Mouse (Mus musculus) hindbrain, embryonic 11.5 days (tissue): Measurements from ENCODE around the gene Spata31d1a. TPM values are rescaled to one million over a fixed set of nuclear protein-coding genes. Genes with fewer than 3 reads are reported as not detected.

Source experiments
- ATAC-seq: fragments of 200-750 bp; cut with Nextera tagmentation; 2 replicates; pipeline ENCODE4 v1.8.0; 2017; ENCODE audit warnings: mild to moderate bottlenecking, moderate TSS enrichment, moderate library complexity; ENCODE audit not compliant: low FRiP score
- DNase-seq: peaks from one replicate; pipeline ENCODE4 v3.0.0-alpha.2; 2015; ENCODE audit warnings: low spot score
- H3K27ac ChIP-seq: fragments of 300-500 bp; sonication (generic); 2 replicates; pipeline ENCODE4 v1.5.1; 2014; ENCODE audit warnings: mild to moderate bottlenecking, low read depth, low read length
- H3K27me3 ChIP-seq: fragments of 300-500 bp; sonication (generic); 2 replicates; pipeline ENCODE4 v1.6.1; 2014; ENCODE audit warnings: mild to moderate bottlenecking, low read length, moderate library complexity, mixed read lengths; ENCODE audit not compliant: control insufficient read depth, insufficient read depth
- H3K36me3 ChIP-seq: fragments of 300-500 bp; sonication (generic); 2 replicates; pipeline ENCODE4 v1.6.1; 2014; ENCODE audit warnings: mild to moderate bottlenecking, low read length, moderate library complexity, mixed read lengths; ENCODE audit not compliant: control insufficient read depth, insufficient read depth
- H3K4me1 ChIP-seq: fragments of 300-500 bp; sonication (generic); replicated peaks from 2 replicates; pipeline ENCODE4 v1.6.1; 2014; ENCODE audit warnings: low read length, mixed read lengths; ENCODE audit not compliant: control insufficient read depth, insufficient read depth
- H3K4me2 ChIP-seq: fragments of 300-500 bp; sonication (generic); replicated peaks from 2 replicates; pipeline ENCODE4 v1.6.1; 2014; ENCODE audit warnings: mild to moderate bottlenecking, low read depth, low read length
- H3K4me3 ChIP-seq: fragments of 300-500 bp; sonication (generic); 2 replicates; pipeline ENCODE4 v1.5.1; 2014; ENCODE audit warnings: low read depth, low read length
- H3K9ac ChIP-seq: fragments of 300-500 bp; sonication (generic); 2 replicates; pipeline ENCODE4 v1.6.1; 2014; ENCODE audit warnings: low read depth, low read length
- H3K9me3 ChIP-seq: fragments of 300-500 bp; sonication (generic); 2 replicates; pipeline ENCODE4 v1.6.1; 2016; ENCODE audit warnings: low read length; ENCODE audit not compliant: control insufficient read depth
- WGBS: fragments of 180-500 bp; shearing (Covaris S2); extraction: QIAGEN DNeasy Blood & Tissue Kit; methylation state at CpG from one replicate; pipeline ENCODE4 v1.1.7; 2014; 5-methylcytosine and 5-hydroxymethylcytosine counted together
- polyA plus RNA-seq: library from polyadenylated mRNA; unstranded; fragments of >200 nt; fragmentation: Nextera tagmentation; extraction: Ambion mirVana; gene quantifications from 2 replicates; pipeline ENCODE4 v1.2.1, GENCODE M21; 2014

Spata31d1a gene
- 0.03 TPM in 1 of 2 replicates, not detected in the other for polyA plus RNA-seq

DNA sequence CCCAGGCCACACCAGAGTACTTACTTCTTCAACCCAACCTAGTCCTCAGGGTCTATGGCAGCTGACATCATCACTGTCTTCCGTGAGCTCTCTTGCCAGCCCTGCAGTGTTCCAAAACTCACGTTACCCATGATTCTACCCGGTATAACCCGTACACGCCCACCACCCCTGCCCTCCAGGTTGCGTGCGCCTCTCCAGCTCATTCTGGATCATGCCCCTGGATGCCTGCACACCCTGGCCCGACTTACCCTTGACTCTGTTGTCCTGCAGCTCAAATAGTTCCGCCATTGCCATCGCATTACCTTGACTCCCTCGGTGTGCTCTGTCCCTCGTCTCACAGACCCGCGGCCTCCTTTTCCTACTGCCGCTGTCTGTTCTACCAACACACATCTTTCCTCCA is at the start of gene Spata31d1a:
Spata31d1a (minus strand) TSS at position 101 of the 400 bp plus-strand sequence.
- H3K9me3 ChIP-seq, result no peaks in the 10 kb centered on the region
- no peak within 1 kb of the TSS for H3K27ac ChIP-seq
- H3K4me2 ChIP-seq, result no peak within 1 kb of the TSS
- H3K36me3 ChIP-seq, result no peaks in the 10 kb centered on the region
- H3K9ac ChIP-seq, result no peak within 1 kb of the TSS
- no peaks in the 10 kb centered on the region for H3K4me1 ChIP-seq
- WGBS, result 94% methylated on average over 15 of the region's 15 CpGs
- no peak for DNase-seq
- no peaks in the 10 kb centered on the region for H3K27me3 ChIP-seq
- ATAC-seq, result no peak
- no peak within 1 kb of the TSS for H3K4me3 ChIP-seq

DNA sequence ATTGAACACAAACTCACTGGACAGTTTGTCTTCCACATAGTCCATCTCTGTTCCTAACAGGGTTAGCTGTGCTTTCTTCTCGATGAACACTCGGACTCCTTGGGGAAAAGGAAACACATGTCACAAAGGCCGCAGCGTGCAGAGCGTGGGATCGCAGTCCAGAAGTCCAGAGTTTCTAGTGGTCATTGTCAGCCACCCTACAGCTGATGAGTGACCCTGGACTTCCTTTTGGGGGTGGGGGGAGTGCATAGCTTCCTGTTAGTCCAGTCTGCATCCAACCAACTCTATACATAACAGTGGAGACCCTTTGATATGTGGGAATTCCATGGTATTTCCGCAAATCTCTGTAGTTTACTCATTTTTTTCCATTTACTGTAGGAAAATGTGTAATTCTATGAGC is 46.8 kb upstream of the Spata31d1a start:
- Histone ChIP-seq H3K9me3 (no peaks in the 10 kb centered on the region), H3K9ac (no peak overlapping the region), H3K36me3 (0 out of 2 replicates have a peak, but pooled peaks cover 8% of the 10 kb centered on the region), H3K27me3 (no peaks in the 10 kb centered on the region), H3K27ac (no peak overlapping the region), H3K4me3 (no peak overlapping the region), H3K4me2 (no peak overlapping the region), H3K4me1 (no peaks in the 10 kb centered on the region)
- WGBS, result 88% methylated on average over 7 of the region's 7 CpGs
- ATAC-seq (no peak), DNase-seq (no peak)

- WGBS, result 80% methylated on average over 12 of the region's 12 CpGs
These were observed 40.2 kb upstream of the Spata31d1a start for GRCm38 (mm10) chr13:59750310-59750709.

GRCm38 (mm10) chr13:59746711-59747110 is 36.6 kb upstream of the Spata31d1a start, which contains the start of gene 1700014D04Rik:
TSS of gene 1700014D04Rik (minus strand) at chr13:59746752.
- H3K36me3 ChIP-seq, result no peaks in the 10 kb centered on the region
- H3K4me1 ChIP-seq, result no peaks in the 10 kb centered on the region
- no peak within 1 kb of the TSS for H3K4me3 ChIP-seq
- 88% methylated on average over 9 of the region's 9 CpGs for WGBS
- DNase-seq, result no peak
- no peak within 1 kb of the TSS for H3K4me2 ChIP-seq
- H3K27me3 ChIP-seq, result no peaks in the 10 kb centered on the region
- ATAC-seq, result no peak
- no peak within 1 kb of the TSS for H3K9ac ChIP-seq
- no peak within 1 kb of the TSS for H3K27ac ChIP-seq
- no peaks in the 10 kb centered on the region for H3K9me3 ChIP-seq

More at GRCm38 (mm10) chr13:59750310-59750709, 40.2 kb upstream of the Spata31d1a start:
- H3K27ac ChIP-seq, result no peak overlapping the region
- no peak for DNase-seq
- no peak overlapping the region for H3K4me3 ChIP-seq
- 0 out of 2 replicates have a peak, but pooled peaks cover 3% of the 10 kb centered on the region for H3K36me3 ChIP-seq
- ATAC-seq, result no peak
- no peak overlapping the region for H3K9ac ChIP-seq
- H3K9me3 ChIP-seq, result no peaks in the 10 kb centered on the region
- H3K4me2 ChIP-seq, result no peak overlapping the region
- H3K27me3 ChIP-seq, result no peaks in the 10 kb centered on the region
- H3K4me1 ChIP-seq, result no peaks in the 10 kb centered on the region

DNA sequence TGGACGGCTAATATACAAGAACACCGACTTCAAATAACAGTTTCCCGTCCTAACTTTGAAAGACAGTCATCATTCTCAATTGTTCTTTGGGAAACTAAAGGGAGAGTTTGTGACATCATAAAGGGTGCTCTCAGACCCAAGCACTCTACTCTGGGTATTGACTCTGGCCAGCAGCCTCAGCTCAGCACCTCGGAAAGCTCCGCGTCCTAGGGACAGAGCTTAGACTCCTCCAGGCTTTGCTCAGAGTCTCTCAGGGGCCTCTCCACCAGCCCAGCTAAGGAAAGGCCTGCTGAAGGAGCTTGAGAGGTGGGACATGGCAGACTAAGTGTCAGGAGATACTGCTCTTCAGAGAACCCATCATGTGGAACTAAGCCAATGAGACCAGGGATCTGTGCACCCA is 36.0 kb upstream of the Spata31d1a start:
- no peak for DNase-seq
- H3K4me2 ChIP-seq, result no peak overlapping the region
- H3K4me1 ChIP-seq, result no peaks in the 10 kb centered on the region
- H3K4me3 ChIP-seq, result no peak overlapping the region
- no peak overlapping the region for H3K9ac ChIP-seq
- no peaks in the 10 kb centered on the region for H3K27me3 ChIP-seq
- H3K36me3 ChIP-seq, result no peaks in the 10 kb centered on the region
- H3K9me3 ChIP-seq, result no peaks in the 10 kb centered on the region
- no peak overlapping the region for H3K27ac ChIP-seq
- ATAC-seq, result no peak
- 72% methylated on average over 5 of the region's 6 CpGs for WGBS

GRCm38 (mm10) chr13:59745462-59745861 is 35.3 kb upstream of the Spata31d1a start:
- Histone ChIP-seq H3K9me3 (no peaks in the 10 kb centered on the region), H3K27ac (no peak overlapping the region), H3K36me3 (no peaks in the 10 kb centered on the region), H3K9ac (no peak overlapping the region), H3K27me3 (no peaks in the 10 kb centered on the region), H3K4me3 (no peak overlapping the region), H3K4me2 (no peak overlapping the region), H3K4me1 (no peaks in the 10 kb centered on the region)
- ATAC-seq (no peak), DNase-seq (no peak)
- 87% methylated on average over 6 of the region's 6 CpGs for WGBS

- Histone ChIP-seq H3K36me3 (no peaks in the 10 kb centered on the region), H3K9me3 (no peaks in the 10 kb centered on the region), H3K4me3 (no peak overlapping the region), H3K4me2 (no peak overlapping the region), H3K27me3 (no peaks in the 10 kb centered on the region), H3K9ac (no peak overlapping the region), H3K27ac (no peak overlapping the region), H3K4me1 (no peaks in the 10 kb centered on the region)
- DNase-seq (no peak), ATAC-seq (no peak)
- 83% methylated on average over 10 of the region's 10 CpGs for WGBS
These were observed 31.6 kb upstream of the Spata31d1a start for GRCm38 (mm10) chr13:59741697-59742096.

DNA sequence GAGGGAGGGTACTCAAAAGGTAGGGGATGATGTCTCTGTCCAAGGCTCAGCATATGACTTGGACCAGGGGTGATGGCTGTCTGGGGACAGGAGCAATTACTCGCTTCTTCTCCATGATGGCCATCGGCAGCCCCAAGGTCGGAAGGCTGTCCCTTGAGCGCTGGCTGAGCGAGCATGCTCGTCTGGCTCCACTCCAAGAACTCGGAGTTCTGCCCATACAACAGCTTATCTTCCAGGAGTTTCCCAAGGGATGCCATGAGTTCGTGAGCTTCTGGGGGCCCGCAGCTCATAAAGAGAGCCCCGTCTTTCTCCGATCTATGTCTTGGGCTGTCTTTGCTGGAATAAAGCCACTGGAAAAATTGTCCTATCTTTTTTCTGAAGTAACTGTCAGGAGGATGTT is 31.0 kb upstream of the Spata31d1a start:
- 94% methylated on average over 11 of the region's 11 CpGs for WGBS
- DNase-seq (no peak), ATAC-seq (no peak)
- Histone ChIP-seq H3K4me2 (no peak overlapping the region), H3K36me3 (no peaks in the 10 kb centered on the region), H3K9me3 (no peaks in the 10 kb centered on the region), H3K27me3 (no peaks in the 10 kb centered on the region), H3K27ac (no peak overlapping the region), H3K4me1 (no peaks in the 10 kb centered on the region), H3K9ac (no peak overlapping the region), H3K4me3 (no peak overlapping the region)

DNA sequence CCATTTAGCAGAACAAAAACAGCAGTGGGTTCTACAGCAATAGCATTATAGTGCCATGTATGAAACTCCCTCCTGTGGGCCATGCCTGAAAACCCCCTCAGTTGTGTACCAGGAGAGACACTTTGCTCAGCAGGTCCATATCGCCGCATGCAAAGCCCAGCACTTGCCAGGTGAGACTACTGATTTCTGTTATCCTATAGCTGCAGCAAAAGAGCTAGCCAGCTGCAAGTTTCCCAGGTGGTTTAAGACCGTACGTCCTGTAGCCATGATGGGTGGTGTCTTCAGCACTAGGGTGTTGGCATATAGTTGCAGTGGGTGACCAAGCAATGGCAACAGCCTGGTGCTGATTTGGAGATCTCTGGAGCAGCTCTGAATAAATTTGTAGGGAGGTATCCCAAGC is 29.3 kb upstream of the Spata31d1a start:
- WGBS, result 92% methylated on average over 4 of the region's 4 CpGs
- Histone ChIP-seq H3K4me3 (no peak overlapping the region), H3K4me2 (no peak overlapping the region), H3K27me3 (no peaks in the 10 kb centered on the region), H3K4me1 (no peaks in the 10 kb centered on the region), H3K9me3 (no peaks in the 10 kb centered on the region), H3K27ac (no peak overlapping the region), H3K36me3 (no peaks in the 10 kb centered on the region), H3K9ac (no peak overlapping the region)
- DNase-seq (no peak), ATAC-seq (no peak)
